Mouse (Mus musculus) ES-Bruce4 (cell line): ENCODE measurements at regions not wholly inside any gene's neighbourhood (a gene's known extent, or its start where the extent isn't known, plus 50 kb on each side); places are given as distances from the start of the nearest gene placed in this dataset.

ENCODE experiments used
- CTCF ChIP-seq: IDR thresholded peaks from one replicate; pipeline ENCODE4 v1.8.1; 2011; ENCODE audit warnings: low read depth, low read length
- EP300 ChIP-seq: IDR thresholded peaks from 2 replicates; pipeline ENCODE4 v1.6.1; 2011; ENCODE audit warnings: low read depth, low read length; ENCODE audit not compliant: insufficient read depth

DNA sequence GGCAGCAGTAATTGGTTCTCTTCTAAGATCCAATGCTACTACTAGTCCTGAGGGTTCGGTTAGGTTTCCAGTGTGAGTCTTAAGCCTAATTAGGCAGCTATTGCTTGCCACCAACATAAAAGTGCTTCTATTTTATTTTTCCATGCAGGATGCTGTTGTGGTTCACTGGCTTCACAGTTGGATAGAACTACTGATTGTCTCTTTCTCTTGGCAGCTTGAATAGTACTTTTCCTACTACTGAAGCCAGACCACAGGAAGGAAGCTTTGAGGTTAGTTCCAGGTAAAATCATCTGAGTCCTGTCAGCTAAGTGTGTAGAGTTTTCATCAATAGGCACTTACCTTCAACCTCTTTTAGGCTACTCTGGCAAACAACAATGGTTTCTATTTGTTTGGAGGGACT lies 286.9 kb downstream of the Pla2g4a start:
- TF ChIP-seq CTCF (no peak), EP300 (no peak)
